Mouse (Mus musculus): ENCODE measurements around the gene Ube3b.

Ube3b gene

DNA sequence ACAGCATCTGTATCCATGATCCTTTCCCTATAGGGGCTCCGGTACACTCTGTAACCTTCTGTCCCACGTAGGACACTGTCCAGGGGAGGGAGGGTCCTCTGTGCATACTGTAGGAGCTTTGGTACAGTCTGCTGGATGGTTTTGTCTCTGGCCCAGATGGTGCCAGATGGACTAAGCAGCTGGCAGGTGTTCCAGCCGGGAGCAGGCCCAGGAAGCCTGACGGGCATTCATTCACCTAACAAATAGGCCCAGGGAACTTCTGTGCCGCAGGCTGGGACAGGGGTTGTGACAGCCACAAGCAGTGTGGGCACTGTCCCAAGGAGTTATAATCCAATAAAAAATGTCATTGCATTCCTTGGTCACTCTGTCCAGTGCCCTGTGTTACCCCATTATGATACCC, 43.6 kb downstream of the Ube3b start:
- DNase-seq (ENCODE audit: extremely low spot score) = no peak

- no peak for DNase-seq (ENCODE audit: extremely low spot score)
These were observed 46.3 kb downstream of the Ube3b start for GRCm38 (mm10) chr5:114426732-114427131.

DNA sequence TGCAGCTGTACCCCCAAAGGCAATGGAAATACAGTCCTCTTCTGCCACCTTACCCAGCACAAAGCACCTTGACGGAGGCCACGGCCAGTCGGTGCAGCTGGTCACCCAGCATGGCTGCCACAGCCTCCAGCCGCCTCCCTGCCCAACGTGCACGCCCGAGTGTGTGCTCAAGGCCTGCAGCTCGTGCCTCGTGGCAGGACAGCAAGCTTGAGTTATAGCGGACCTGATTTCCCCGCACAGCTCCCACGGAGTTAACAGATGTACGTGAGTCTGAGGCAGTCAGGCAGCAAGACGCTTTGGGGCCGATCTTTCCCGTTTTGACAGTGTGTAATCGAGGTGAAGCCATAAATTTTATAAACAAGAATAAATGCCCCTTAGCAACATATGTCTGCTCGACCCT, 48.2 kb downstream of the Ube3b start:
- no peak for DNase-seq (ENCODE audit: extremely low spot score)

- no peak for DNase-seq (ENCODE audit: extremely low spot score)
These were observed 49.4 kb downstream of the Ube3b start for GRCm38 (mm10) chr5:114429781-114430180.

- DNase-seq (ENCODE audit: extremely low spot score) = no peak
These were observed 54.0 kb downstream of the Ube3b start for GRCm38 (mm10) chr5:114434359-114434758.

DNA sequence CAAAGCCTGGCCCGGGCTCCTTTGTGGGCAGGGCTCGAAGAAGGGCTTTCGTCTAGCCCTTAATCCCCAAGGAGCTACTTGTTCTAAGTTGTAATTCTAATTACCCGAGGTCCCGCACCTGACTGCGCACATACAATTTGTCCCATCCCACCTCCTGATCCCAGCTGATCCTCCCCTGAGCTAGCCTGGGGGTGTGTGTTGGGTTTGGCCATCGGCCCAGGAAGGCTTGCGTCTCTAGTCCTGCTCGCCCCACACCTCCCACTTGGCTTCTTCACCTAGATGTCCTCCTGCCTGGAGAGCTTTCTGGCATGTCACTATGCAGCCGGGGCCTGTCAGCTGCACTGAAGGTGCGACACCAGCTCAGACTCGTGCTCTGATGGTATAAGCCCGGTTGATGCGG, 55.2 kb downstream of the Ube3b start:
- DNase-seq (ENCODE audit: extremely low spot score) = no peak

DNA sequence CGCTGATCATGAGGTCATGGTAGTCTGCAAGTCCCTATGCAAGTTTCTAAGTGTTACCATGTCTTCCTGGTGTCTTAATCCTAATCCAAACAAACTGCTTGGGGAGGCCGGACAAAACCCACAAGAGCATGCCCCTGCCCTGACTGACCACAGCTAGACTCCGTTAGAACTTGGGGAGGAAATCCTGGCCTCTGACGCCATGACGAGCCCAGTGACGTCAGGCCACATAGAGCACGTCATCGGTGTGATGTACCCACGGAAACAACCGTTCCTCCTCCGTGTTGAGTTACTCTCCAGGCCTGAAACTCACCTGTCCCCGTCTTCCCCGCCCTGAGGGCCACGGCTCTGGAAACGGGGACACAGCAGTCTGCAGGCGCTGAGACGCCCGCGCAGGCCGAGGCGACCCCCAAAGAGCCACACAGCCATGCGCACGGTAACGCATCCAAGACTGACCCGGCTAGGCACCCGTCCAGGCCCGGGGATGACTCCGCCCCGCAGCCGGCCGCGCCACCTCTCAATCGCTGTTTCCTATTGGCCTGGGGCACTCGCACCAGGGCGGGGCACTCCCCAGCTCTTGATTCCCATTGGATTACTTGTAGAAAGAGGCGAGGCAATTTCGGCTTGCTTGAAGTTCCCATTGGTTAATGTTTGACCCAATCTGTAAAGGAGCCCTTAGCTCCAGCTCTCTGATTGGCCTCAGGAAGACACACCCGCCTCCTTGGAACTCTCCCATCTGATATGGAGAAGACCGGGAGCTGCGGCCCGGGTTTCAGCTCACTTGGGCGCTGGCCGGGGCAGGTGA, 63.4 kb downstream of the Ube3b start, which contains the start of the genes Mmab and Mvk:
Mmab (minus strand) TSS at position 495 of the 802 bp plus-strand sequence.
Mvk (plus strand) TSS at position 704 of the 802 bp plus-strand sequence.
- DNase-seq (ENCODE audit: extremely low spot score) = peak; percentile 99

DNA sequence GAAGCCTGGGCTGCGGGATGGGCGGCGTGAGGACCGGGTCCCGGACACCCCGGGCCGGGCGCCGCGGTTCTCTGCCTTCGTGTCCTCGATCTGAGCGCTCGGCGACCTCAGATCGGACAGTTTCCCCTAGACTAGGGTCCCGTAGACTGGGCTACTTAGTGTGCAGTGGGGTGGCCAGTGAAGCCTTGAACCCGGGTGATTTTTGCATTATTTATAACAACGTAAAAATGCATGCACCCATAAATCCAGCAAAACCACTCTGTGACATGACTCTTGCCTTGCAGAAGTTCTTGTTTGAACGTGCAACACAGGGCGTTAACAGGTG, 63.9 kb downstream of the Ube3b start:
- DNase-seq (ENCODE audit: extremely low spot score) = no peak

- DNase-seq (ENCODE audit: extremely low spot score) = no peak
These were observed 68.6 kb downstream of the Ube3b start for GRCm38 (mm10) chr5:114449011-114449410.

- DNase-seq (ENCODE audit: extremely low spot score) = no peak
These were observed 75.9 kb downstream of the Ube3b start for GRCm38 (mm10) chr5:114456287-114456686.

- DNase-seq (ENCODE audit: extremely low spot score) = no peak
These were observed 76.7 kb downstream of the Ube3b start for GRCm38 (mm10) chr5:114456995-114457605.

GRCm38 (mm10) chr5:114461238-114461637, 80.8 kb downstream of the Ube3b start:
- peak; percentile 85 for DNase-seq (ENCODE audit: extremely low spot score)

- DNase-seq (ENCODE audit: extremely low spot score) = no peak
These were observed 81.9 kb downstream of the Ube3b start for GRCm38 (mm10) chr5:114462067-114463040.

DNA sequence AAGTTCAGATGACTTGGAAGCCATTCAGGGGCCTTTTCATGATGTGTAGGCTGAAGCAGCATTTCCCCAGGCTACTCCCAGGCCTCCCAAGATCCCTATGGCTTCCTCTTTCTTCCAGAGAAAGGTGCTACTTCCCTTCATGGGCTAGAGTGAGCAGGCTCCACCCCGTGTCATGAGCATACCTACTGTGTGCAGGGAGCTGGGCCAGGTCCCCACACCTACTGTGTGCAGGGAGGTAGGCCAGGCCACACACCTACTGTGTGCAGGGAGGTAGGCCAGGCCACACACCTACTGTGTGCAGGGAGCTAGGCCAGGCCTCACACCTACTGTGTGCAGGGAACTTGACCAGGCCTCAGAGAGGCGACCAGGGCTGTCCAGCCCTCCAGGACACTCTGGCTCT, 84.2 kb downstream of the Ube3b start:
- no peak for DNase-seq (ENCODE audit: extremely low spot score)

GRCm38 (mm10) chr5:114465641-114466040, 85.2 kb downstream of the Ube3b start:
- no peak for DNase-seq (ENCODE audit: extremely low spot score)

DNA sequence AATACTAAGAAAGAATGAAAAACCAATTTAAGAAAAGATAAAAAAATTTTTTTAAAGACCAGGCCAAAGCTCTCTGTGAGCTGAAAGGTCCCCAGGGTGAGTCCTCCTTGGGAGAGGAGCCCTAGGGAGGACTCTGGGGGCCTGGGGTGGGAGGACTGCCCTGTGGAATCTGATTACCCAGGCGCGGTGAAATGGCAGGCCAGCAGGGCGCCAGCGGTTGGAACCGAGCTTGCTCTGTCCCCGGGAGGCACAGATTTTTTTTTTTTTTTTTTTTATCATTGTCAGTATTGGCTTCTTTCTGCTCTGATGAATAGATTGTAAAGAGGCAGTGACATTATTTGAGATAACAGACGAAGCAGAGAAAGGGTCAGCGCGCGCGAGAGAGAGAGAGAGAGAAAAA, 86.6 kb downstream of the Ube3b start:
- no peak for DNase-seq (ENCODE audit: extremely low spot score)

DNA sequence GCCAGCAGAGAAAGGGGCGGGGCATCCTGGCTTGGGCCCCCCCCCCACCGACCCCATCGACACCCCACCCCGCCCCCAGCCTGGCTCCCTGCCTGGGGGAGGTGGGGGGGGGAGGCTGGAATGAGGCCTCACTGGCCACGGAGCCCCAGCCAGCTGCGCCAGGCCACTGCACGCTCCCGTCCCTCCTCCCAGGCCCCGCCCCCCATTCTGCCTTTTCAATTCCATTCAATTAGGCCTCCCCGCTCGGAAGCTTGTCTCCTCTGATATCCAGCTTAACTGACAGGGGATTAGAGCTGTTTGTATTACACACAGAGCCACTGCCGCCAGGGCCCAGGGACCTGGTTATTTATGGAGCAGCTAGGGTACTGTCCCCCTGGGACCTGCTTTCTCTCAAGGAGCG, 87.0 kb downstream of the Ube3b start:
- peak; percentile 96 for DNase-seq (ENCODE audit: extremely low spot score)

GRCm38 (mm10) chr5:114468007-114468406, 87.6 kb downstream of the Ube3b start:
- DNase-seq (ENCODE audit: extremely low spot score) = no peak

DNA sequence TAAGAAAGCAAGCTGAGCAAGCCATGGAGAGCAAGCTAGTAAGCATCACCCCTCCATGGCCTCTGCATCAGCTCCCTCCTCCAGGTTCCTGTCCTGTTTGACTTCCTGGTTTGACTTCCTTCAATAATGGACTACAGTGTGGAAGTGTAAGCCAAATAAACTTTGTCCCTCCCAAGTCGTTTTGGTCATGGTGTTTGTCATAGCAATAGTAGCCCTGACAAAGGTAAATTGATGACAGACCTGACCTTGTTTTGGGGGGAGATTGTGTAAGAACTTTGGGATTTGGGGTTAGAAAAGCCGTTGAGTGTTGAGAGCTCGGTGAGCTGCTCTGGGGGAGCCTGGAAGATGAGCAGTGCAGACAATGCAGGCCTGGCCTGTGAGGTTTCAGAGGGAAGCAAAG, 90.0 kb downstream of the Ube3b start:
- DNase-seq (ENCODE audit: extremely low spot score) = no peak

All from embryo, embryonic 9.5 days (tissue).